Mouse (Mus musculus): Measurements from ENCODE around the gene Klhl3.
"Not testable (repeated sequence)": the region's sequence is repeated elsewhere in the genome, so short reads cannot be mapped to it uniquely, and the experiment has no call there.

The Klhl3 gene

DNA sequence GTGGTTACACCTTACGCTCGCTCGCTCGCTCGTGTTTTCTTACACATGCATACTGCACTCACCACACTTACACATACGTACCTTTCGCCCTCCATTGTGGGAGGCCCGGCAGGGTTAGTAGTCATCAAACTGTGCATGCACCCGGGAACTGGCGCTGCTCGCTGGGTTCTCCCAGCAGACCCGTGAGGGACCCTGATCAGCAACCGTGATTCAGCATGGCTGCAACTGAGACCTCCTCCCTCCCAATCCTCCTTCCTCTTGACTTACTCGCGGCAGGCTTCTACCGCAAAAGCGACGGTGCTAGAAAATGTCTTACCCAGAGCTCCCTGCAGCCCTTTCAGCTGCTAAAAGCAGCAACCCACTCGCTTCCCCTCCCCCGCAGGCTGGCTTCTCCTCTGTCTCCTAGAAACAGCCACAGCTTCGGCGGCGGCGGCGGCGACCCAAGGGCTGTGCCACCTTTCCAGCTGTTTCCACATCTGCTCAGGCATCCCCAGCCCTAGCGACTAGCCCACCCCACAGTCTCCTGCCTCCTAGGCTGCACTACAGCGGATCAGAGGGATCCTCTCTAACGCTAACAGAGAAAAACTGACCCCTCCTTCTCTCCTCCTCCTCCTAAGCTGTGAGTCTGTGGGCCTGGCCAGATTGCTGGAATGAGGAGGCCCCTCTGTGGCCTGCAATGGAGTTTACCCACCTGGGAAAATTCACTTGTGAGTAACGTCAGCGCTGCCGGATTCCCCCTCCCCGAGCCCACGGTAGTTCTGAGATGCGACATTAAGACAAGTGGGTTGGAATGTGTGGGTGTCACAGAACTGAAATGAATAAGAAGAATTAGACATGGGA lies at the start of gene Klhl3:
Klhl3 (minus strand) TSS at position 532 of the 840 bp plus-strand sequence.
- DNase-seq = peak; percentile 81 to 85

DNA sequence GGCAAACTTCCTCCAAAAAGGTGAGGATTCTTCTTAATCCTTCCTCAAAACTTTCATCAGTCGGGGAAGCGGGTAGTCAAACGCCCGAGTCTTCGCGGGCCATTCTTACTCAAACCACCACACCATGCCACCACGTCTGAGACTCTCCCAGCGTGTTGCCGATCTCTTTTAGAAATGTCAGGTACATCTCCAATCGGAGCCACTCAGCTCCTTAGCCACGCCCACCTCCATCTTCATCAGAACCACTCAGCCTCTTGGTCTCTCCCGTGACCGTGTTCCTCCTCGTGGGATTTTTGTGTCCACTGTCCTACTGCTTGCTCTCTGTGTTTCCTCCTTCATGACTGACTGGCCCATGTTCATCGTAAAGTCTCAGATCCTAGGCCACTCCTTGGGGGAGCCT lies 47.4 kb upstream of the Klhl3 start:
- no peak for DNase-seq

GRCm38 (mm10) chr13:58158099-58158912 lies 44.9 kb upstream of the Klhl3 start:
- peak; percentile 93 to 97 for DNase-seq

DNA sequence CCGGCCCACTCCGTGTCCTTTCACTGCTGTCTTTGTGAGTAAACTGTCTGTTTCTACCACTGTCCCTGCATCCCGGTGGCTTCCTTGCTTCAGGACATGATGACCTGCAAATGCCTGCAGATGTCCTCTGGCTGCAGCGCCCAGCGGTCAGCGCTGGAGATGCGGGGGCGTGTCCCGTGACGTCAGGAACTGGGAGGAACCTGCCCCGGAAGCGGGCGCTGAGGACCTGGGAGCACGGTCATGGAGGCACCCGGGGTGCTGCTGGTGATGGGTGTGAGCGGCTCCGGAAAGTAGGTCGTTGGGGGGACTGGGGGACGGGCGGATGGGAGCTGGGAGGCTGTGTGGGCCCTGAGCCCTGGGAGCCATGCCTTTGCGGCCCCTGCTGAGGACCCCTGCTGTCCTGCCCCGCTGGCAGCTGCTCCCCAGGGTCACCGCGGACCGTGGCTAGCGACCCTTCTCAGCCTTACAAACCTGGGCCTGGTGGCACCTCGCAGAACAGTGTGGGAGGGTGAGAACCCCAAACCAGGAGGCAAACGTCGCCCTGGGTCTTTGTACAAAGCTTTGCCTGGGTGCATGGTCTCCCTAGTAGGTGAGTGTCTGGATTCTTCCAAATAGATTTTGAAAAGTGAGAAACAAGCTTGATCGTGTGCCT lies 44.2 kb upstream of the Klhl3 start, which contains the start of gene Idnk:
Idnk (plus strand) TSS at position 203 of the 652 bp plus-strand sequence.
- DNase-seq = peak; percentile 88 to 89

DNA sequence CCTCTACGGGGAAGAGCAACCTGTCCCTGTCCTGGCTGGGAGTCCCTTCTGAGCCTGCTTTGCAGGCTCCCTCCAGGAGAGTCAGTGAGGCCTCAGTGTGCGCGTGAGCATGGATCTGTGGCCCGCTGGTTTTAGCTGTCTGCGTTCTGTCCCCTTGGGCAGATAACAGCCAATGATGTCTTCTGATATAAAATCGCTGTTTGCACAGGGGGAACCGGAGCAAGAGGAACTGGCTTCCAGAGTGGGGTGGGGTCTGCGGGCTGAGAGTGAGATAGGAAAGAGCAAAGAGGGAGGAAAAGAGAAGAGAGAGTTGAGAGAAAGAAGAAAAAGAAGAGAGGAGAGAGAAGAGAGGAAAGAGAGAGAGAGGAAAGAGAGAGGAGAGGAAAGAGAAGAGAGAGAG lies 43.6 kb upstream of the Klhl3 start:
- peak; percentile 26 to 38 for DNase-seq

GRCm38 (mm10) chr13:58156031-58156430 lies 42.6 kb upstream of the Klhl3 start:
- DNase-seq = peak in 1 of 2 experiments; percentile 41

GRCm38 (mm10) chr13:58150442-58150841 lies 37.0 kb upstream of the Klhl3 start:
- no peak for DNase-seq

- no peak for DNase-seq
These were observed 36.2 kb upstream of the Klhl3 start for GRCm38 (mm10) chr13:58149629-58150028.

GRCm38 (mm10) chr13:58149033-58149558 lies 35.7 kb upstream of the Klhl3 start:
- peak; percentile 45 to 56 for DNase-seq

DNA sequence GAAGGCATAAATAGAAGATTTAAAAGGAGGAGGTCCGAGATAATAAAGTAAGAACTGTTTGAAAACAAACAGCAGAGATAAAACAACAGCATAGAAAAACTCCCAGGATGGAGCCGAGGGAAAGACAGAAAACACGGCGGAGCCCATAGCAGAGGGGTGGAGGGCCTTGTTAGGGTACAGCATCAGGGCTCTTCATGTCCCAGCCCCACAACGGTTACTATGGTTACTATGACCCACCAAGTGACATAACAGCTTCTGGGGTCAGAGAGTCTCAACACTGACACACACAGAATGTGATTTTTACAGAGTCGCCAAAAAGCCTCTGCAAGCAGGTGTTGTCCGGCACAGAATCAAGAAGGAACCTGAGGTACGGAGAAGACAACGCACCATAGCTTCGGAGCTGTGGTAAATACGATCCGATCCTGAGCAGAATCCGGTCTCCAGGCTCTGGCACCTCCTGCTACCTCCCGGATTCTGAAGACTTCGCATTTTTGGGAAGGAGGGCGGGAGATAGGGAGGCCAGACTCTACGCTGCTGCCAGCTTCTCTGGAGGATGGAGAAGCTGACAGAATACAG lies 35.0 kb upstream of the Klhl3 start:
- DNase-seq = peak; percentile 69 to 71

DNA sequence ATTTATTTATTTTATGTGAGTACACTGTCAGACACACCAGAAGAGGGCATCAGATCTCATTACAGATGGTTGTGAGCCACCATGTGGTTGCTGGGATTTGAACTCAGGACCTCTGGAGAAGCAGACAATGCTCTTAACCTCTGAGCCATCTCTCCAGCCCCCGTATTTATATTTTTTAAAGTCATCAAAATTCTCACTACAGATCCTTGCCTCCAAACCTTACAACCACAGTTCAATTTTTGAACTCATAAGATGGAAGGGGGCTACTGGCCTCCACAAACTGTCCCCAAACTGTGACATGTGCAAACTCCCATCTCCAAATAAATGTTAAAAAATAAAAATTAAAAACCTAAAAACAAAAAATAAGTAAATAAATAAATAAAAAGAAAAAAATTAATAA lies 34.4 kb upstream of the Klhl3 start:
- DNase-seq = no peak

- not testable (repeated sequence) for DNase-seq
These were observed 33.2 kb upstream of the Klhl3 start for GRCm38 (mm10) chr13:58146603-58147002.

GRCm38 (mm10) chr13:58131692-58132091 lies 18.3 kb upstream of the Klhl3 start:
- no peak for DNase-seq

DNA sequence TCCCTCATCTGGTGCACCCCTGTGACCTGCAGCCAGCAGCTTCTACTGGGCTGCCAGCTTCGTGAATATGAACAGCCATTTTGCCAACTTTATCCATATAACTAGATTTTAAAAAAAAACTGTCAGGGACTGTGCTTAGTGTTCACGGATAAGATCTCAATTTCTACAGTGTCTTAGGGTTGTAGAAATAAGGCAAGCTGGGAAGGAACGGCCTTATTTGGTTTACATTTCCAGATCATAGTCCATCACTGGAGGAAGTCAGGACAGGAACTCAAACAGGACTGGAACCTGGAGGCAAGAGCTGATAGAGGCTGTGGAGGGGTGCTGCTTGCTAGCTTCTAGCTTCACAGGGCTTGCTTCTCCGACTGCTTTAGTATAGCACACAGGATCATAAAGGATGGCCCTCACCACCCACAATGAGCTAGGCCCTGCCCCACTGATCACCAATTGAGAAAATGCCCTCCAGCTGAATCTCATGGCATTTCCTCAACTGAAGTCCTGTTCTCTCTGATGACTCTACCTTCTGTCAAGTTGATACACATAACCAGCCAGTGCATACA lies 16.4 kb upstream of the Klhl3 start:
- DNase-seq = no peak

GRCm38 (mm10) chr13:58128768-58129671 lies 15.6 kb upstream of the Klhl3 start:
- DNase-seq = peak; percentile 97

DNA sequence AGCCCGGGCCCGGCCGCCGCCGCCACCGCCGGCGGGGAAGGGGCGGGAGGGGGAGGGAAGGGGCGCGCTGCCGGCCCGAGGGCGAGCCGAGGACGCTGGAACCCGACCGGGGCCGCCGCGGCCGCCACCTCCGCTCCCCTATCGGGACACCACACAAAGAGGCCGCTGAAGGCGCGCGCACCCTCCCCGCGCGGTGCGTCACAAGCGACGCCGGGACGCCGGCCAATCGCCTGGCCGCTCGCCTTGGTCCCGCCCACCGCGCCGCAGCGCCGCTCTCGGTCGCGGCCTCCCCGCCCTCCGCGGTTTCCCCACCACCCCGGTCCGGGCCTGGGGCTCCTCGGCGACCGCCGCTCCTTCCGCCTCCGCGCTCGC lies 15.0 kb upstream of the Klhl3 start, which contains the start of gene Hnrnpa0:
Hnrnpa0 (minus strand) TSS at position 161 of the 372 bp plus-strand sequence.
- peak; percentile 98 to 99 for DNase-seq

GRCm38 (mm10) chr13:58127766-58128361 lies 14.5 kb upstream of the Klhl3 start:
- DNase-seq = peak in 1 of 2 experiments; percentile 77

DNA sequence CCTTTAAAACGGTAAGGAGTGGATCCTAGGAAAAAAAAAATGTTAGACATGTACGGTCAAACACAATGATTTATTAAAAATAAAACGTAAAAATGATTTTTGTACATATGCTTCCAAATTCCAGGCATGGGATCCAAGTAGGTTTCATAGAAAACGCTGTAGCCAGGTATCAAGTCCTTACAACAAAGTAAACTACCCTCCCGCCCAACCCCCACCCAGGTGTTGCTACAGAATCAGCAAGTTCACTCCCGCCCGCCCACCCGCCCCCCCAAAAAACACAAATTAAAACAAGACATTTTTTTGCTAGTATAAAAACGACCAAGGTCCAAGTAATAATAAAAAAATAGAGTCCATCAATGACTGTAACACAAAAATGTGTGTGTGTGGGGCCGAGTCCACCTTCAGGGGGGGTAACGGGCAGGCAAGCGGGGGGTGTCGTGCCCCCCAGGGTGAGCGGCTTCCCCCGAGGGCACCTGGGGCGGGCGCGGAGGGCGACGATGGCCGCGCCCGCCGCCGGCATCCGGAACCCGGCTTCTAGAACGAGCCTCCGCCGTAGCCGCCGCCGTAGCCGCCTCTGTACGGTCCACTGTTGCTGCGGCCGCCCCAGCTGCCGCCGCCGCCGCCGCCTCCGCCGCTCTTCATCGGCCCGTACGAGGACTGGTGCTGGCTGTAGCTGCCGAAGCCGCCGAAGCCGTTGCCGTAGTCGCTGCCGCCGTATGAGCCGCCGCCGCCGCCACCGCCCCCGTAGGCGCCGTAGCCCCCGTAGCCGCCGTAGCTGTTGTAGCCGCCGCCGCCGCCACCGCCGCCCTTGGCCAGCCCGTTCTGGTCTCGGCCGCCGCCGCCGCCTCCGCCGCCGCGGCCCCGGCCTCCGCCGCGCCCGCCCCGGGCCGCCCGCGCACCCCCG lies 13.7 kb upstream of the Klhl3 start:
- peak in 1 of 2 experiments; percentile 46 for DNase-seq

GRCm38 (mm10) chr13:58126126-58126525 lies 12.7 kb upstream of the Klhl3 start:
- DNase-seq = peak; percentile 37 to 52
